Mouse (Mus musculus): ENCODE measurements at regions not wholly inside any gene's neighbourhood (a gene's known extent, or its start where the extent isn't known, plus 50 kb on each side); places are given as distances from the start of the nearest gene placed in this dataset.

DNA sequence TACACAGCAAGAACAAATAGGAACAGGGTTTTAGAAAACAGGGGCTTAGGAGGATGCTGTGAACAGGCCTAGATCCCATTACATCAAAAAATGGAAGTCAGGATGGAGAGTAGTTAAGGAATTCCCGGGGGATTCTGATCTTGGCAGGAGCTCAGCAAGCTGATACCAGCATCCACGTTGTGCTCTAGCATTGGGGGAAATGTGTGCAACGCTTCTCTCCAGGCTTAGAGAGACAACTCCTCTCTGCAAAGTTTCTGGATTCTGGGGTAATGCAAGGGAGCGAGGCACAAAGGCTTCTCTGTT lies 201.1 kb downstream of the Tm2d1 start:
- H3K4me3 ChIP-seq (replicated peaks; ENCODE audit: low read depth, low read length): no peak overlapping the region
- H3K36me3 ChIP-seq (ENCODE audit: control insufficient read depth, insufficient read depth, low read length): no peaks in the 10 kb centered on the region
- WGBS: 43% methylated on average over 4 of the region's 4 CpGs
- H3K4me2 ChIP-seq (ENCODE audit: low read length): no peak overlapping the region
- H3K9me3 ChIP-seq (ENCODE audit: control insufficient read depth, low read length): no peaks in the 10 kb centered on the region
- DNase-seq (peak; percentile 77), ATAC-seq (ENCODE audit: low FRiP score, low TSS enrichment) (no peak)
- H3K9ac ChIP-seq (replicated peaks; ENCODE audit: low read length): no peak overlapping the region
- no peaks in the 10 kb centered on the region for H3K27me3 ChIP-seq (ENCODE audit: control insufficient read depth, insufficient read depth, low read length)
- no peak overlapping the region for H3K27ac ChIP-seq (replicated peaks; ENCODE audit: low read depth, low read length)
- H3K4me1 ChIP-seq (ENCODE audit: control insufficient read depth, insufficient read depth, low read length): peaks cover 7% of the 10 kb centered on the region; the same call in 1 of the 2 replicates

DNA sequence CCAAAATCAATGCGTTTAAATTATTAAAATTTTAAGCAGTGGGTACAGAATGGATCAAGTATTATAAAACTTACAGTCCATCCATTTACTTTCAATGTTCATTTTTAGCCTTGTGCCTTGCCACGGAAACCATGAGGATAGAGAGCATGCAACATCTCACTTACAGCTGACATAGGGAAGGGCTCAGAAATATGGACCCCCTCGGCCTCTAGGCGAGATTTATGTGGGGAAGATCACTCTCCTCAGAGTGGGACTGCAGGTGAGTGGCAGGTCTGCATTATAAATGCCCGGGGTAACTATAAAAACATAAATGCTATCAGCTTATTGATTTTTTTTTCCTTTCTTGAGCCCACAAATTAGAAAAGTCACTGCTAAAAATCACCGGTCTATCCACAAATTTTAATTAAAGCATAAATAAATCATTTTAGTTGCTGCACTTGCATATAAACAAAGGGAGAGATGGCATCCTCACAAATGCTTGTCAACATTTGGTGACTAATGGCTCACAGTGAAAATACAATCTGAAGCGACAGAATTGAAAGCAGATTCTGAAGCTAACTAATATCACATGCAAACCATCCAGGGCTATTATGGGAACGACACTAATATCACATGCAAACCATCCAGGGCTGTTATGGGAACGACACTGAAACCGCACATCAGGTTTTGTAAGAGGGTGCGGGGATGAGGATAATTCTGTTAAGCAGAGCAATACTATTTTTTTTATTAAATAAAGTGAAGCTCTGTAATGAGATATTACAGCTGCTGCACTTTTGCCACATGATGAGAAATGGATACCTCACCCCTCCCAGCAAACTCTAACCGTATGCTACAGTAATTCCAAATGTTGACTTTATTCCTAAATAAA lies 201.7 kb downstream of the Tm2d1 start:
- Histone ChIP-seq H3K4me2 (ENCODE audit: low read length) (no peak overlapping the region), H3K9me3 (ENCODE audit: control insufficient read depth, low read length) (no peaks in the 10 kb centered on the region), H3K4me1 (ENCODE audit: control insufficient read depth, insufficient read depth, low read length) (peaks cover 7% of the 10 kb centered on the region; the same call in 1 of the 2 replicates), H3K27me3 (ENCODE audit: control insufficient read depth, insufficient read depth, low read length) (no peaks in the 10 kb centered on the region), H3K9ac (replicated peaks; ENCODE audit: low read length) (no peak overlapping the region), H3K4me3 (replicated peaks; ENCODE audit: low read depth, low read length) (no peak overlapping the region), H3K36me3 (ENCODE audit: control insufficient read depth, insufficient read depth, low read length) (no peaks in the 10 kb centered on the region), H3K27ac (replicated peaks; ENCODE audit: low read depth, low read length) (no peak overlapping the region)
- ATAC-seq (ENCODE audit: low FRiP score, low TSS enrichment) (no peak), DNase-seq (no peak)
- 73% methylated on average over 12 of the region's 12 CpGs for WGBS

DNA sequence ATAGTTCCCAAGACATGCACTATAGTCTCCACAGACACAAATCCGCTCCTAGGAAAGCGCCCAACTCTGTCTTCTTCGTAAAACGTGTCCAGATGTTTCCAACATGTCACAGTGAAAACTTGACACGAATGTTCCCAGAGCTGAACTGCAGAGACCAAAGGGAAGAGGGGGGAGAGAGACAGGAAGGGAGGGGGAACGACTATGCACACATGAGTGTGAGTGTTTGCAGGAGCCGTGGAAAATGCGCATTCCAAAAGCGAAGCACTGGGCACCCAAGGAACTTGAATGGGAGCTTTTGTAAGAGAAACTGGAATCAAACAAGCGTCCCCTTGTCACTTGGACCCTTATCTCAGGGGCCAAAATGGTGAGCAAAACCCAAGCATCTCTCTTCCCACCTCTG lies 202.8 kb downstream of the Tm2d1 start:
- peaks cover 7% of the 10 kb centered on the region; the same call in 1 of the 2 replicates for H3K4me1 ChIP-seq (ENCODE audit: control insufficient read depth, insufficient read depth, low read length)
- no peaks in the 10 kb centered on the region for H3K36me3 ChIP-seq (ENCODE audit: control insufficient read depth, insufficient read depth, low read length)
- no peaks in the 10 kb centered on the region for H3K9me3 ChIP-seq (ENCODE audit: control insufficient read depth, low read length)
- H3K4me2 ChIP-seq (ENCODE audit: low read length): no peak overlapping the region
- peak; percentile 18 for DNase-seq
- ATAC-seq (ENCODE audit: low FRiP score, low TSS enrichment): no peak
- H3K4me3 ChIP-seq (replicated peaks; ENCODE audit: low read depth, low read length): no peak overlapping the region
- no peaks in the 10 kb centered on the region for H3K27me3 ChIP-seq (ENCODE audit: control insufficient read depth, insufficient read depth, low read length)
- WGBS: 45% methylated on average over 10 of the region's 10 CpGs
- H3K9ac ChIP-seq (replicated peaks; ENCODE audit: low read length): no peak overlapping the region
- no peak overlapping the region for H3K27ac ChIP-seq (replicated peaks; ENCODE audit: low read depth, low read length)
